Comparison of ENCODE assay signal across 9 mouse cellular contexts in genomic region chr6:37418931-37419330, GRCm38 (mm10). TPM values are rescaled to one million over a fixed set of nuclear protein-coding genes. Genes with fewer than 3 reads are reported as not detected.
DNase-seq lines count a peak whose midpoint lies in the region; ATAC-seq lines count a peak whose summit lies in the region.
"Had no signal": no experiment of that assay in that cellular context is flagged by ENCODE, and none has a peak within 500 bp of the region (broad histone marks: within the 10 kb centered on the region; RNA-seq: fewer than 3 reads in every experiment).

No protein-coding gene starts in this region.

- no peaks in the 10 kb centered on the region for H3K27me3 ChIP-seq in heart, embryonic 10.5 days (ENCODE audit: insufficient read depth, poor library complexity, severe bottlenecking)
- no peaks in the 10 kb centered on the region for H3K27me3 ChIP-seq in lung, embryonic 16.5 days (ENCODE audit: control insufficient read depth, insufficient read depth, low read depth, low read length)
- H3K27me3 ChIP-seq in hindbrain, embryonic 15.5 days, result no peaks in the 10 kb centered on the region
- H3K27me3 ChIP-seq in stomach, embryonic 15.5 days (replicated peaks), result no peaks in the 10 kb centered on the region

- H3K36me3 ChIP-seq in heart, embryonic 10.5 days, result peaks cover 16% of the 10 kb centered on the region
- H3K36me3 ChIP-seq in lung, embryonic 16.5 days (ENCODE audit: control insufficient read depth, insufficient read depth, low read length), result no peaks in the 10 kb centered on the region
- H3K36me3 ChIP-seq in hindbrain, embryonic 15.5 days, result no peaks in the 10 kb centered on the region
- no peaks in the 10 kb centered on the region for H3K36me3 ChIP-seq in stomach, embryonic 15.5 days

- H3K4me1 ChIP-seq in heart, embryonic 10.5 days, result peaks cover 88% of the 10 kb centered on the region
- peaks cover 64% of the 10 kb centered on the region for H3K4me1 ChIP-seq in lung, embryonic 16.5 days (replicated peaks; ENCODE audit: control insufficient read depth, insufficient read depth, low read length)
- 0 out of 2 replicates have a peak, but pooled peaks cover 8% of the 10 kb centered on the region for H3K4me1 ChIP-seq in hindbrain, embryonic 15.5 days (replicated peaks)
- H3K4me1 ChIP-seq in stomach, embryonic 15.5 days, result peaks cover 47% of the 10 kb centered on the region

- no peak overlapping the region for H3K4me2 ChIP-seq in lung, embryonic 16.5 days (ENCODE audit: low read depth, low read length)
- H3K4me2 ChIP-seq in hindbrain, embryonic 15.5 days, result no peak overlapping the region
- no peak overlapping the region for H3K4me2 ChIP-seq in stomach, embryonic 15.5 days

- H3K9me3 ChIP-seq in heart, embryonic 10.5 days, result no peaks in the 10 kb centered on the region
- H3K9me3 ChIP-seq in lung, embryonic 16.5 days (ENCODE audit: control insufficient read depth, low read length), result no peaks in the 10 kb centered on the region
- H3K9me3 ChIP-seq in hindbrain, embryonic 15.5 days, result no peaks in the 10 kb centered on the region
- no peaks in the 10 kb centered on the region for H3K9me3 ChIP-seq in stomach, embryonic 15.5 days

- 41% methylated on average over 6 of the region's 6 CpGs for WGBS in heart, embryonic 10.5 days
- 44% methylated on average over 6 of the region's 6 CpGs for WGBS in lung, embryonic 16.5 days
- 81% methylated on average over 6 of the region's 6 CpGs for WGBS in hindbrain, embryonic 15.5 days
- WGBS in stomach, embryonic 15.5 days, result 46% methylated on average over 6 of the region's 6 CpGs

- no peak for ATAC-seq in lung, embryonic 16.5 days (ENCODE audit: low read depth)
- 0 out of 2 replicates have a peak, but pooled peaks have one; percentile 51 for ATAC-seq in hindbrain, embryonic 15.5 days (ENCODE audit: low FRiP score, low read depth)
- 0 out of 2 replicates have a peak, but pooled peaks have one; percentile 11 for ATAC-seq in stomach, embryonic 15.5 days (ENCODE audit: insufficient read depth, low FRiP score, low read depth)

- H3K4me3 ChIP-seq in heart, embryonic 10.5 days, result no peak overlapping the region
- no peak overlapping the region for H3K4me3 ChIP-seq in lung, embryonic 16.5 days (ENCODE audit: low read length)
- no peak overlapping the region for H3K4me3 ChIP-seq in hindbrain, embryonic 15.5 days
- H3K4me3 ChIP-seq in stomach, embryonic 15.5 days (replicated peaks), result no peak overlapping the region

- H3K27ac ChIP-seq in heart, embryonic 10.5 days, result peak overlapping the region; percentile 80
- peak overlapping the region; percentile 23; the same call in 1 of the 2 replicates for H3K27ac ChIP-seq in lung, embryonic 16.5 days (ENCODE audit: low read length)
- H3K27ac ChIP-seq in hindbrain, embryonic 15.5 days (replicated peaks), result peak overlapping the region; percentile 44; the same call in 1 of the 2 replicates
- H3K27ac ChIP-seq in stomach, embryonic 15.5 days, result peak overlapping the region; percentile 89

- H3K9ac ChIP-seq in lung, embryonic 16.5 days (ENCODE audit: low read length), result no peak overlapping the region
- H3K9ac ChIP-seq in hindbrain, embryonic 15.5 days, result no peak overlapping the region
- no peak overlapping the region for H3K9ac ChIP-seq in stomach, embryonic 15.5 days

- DNase-seq in heart, embryonic 10.5 days (ENCODE audit: low spot score), result no peak
- DNase-seq in heart, adult 18-20 months, result no peak
- DNase-seq in lung, postnatal 25 days (ENCODE audit: low spot score), result no peak
- DNase-seq in thymus, postnatal 0 days (ENCODE audit: low spot score), result no peak
- DNase-seq in lung, postnatal 4 days, result no peak
- DNase-seq: midbrain, embryonic 14.5 days had no signal

RNA-seq across cellular contexts. Expression of gene Creb3l2, which starts 23.0 kb away (rescaled TPM):
- polyA plus RNA-seq in heart, embryonic 10.5 days (2016; fragmentation: Nextera tagmentation; extraction: Ambion mirVana), result 33.5 and 36.3 TPM in 2 replicates
- 10 to 100 TPM; 23.2 to 24.1 TPM for total RNA-seq in heart, adult 18-20 months (2021)
- polyA plus RNA-seq in lung, embryonic 16.5 days (2015; fragmentation: Nextera tagmentation; extraction: Ambion mirVana), result 27.8 and 31.1 TPM in 2 replicates
- polyA plus RNA-seq in hindbrain, embryonic 15.5 days (2015; fragmentation: Nextera tagmentation; extraction: Ambion mirVana), result 3.8 and 4.1 TPM in 2 replicates
- polyA plus RNA-seq in stomach, embryonic 15.5 days (2015; fragmentation: Nextera tagmentation; extraction: Ambion mirVana), result 18.1 and 21.7 TPM in 2 replicates
- polyA plus RNA-seq in thymus, postnatal 0 days (2015; fragmentation: Nextera tagmentation; extraction: Ambion mirVana), result 6.2 and 6.6 TPM in 2 replicates

Comparison
In these comparisons a context has a peak if more than half of its experiments do, and no peak if none do; other contexts are left out.
1. H3K27ac ChIP-seq: peak in every context shown above with its lines; median percentile 89 in stomach, embryonic 15.5 days; 80 in heart, embryonic 10.5 days; 44 in hindbrain, embryonic 15.5 days; 23 in lung, embryonic 16.5 days.